Mouse (Mus musculus) heart, postnatal 36 days (tissue): ENCODE results near the gene Kdm2a. TPM values are rescaled to one million over a fixed set of nuclear protein-coding genes. Genes with fewer than 3 reads are reported as not detected.
"Not testable (repeated sequence)": the region's sequence is repeated elsewhere in the genome, so short reads cannot be mapped to it uniquely, and the experiment has no call there.

Experiments
- DNase-seq, 2 experiments: peaks; one replicate each; pipeline ENCODE4 v3.0.0; 2021 to 2022
- intact Hi-C: fragments of 180-260 bp; cut with DNase I; formaldehyde crosslinking; loops from one replicate; pipeline ENCODE4 v1.15.1; 2025
- total RNA-seq, 2 experiments: library from RNA; stranded (reverse); gene quantifications; 2 replicates each; pipeline ENCODE4 v1.2.3; 2021

Kdm2a gene
- total RNA-seq, 2 experiments from 2014 or later = 39.4 to 41.1 TPM

DNA sequence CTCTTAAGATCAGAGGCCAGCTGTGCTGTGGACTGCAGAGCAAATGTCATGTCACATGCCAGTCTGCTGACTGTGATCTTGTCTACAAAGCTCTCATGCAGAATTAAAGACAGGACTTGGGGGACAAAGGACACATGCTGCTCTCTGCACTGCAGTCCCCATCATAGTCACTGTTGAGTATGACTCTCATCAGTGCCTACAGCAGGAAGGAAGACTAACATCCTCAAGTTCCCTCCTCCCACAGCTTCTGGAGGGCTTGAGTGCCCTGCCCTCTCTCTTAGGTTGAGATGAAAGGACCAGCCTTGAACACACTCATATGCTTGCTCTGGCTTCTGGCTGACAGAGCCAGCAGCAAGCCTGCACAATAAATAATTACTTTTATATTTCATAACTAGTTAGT is 19.6 kb upstream of the Kdm2a start:
- intact Hi-C loops = loop anchor here (1.0 to 5.0 kb wide), 2 partner anchors 79 to 160 kb away; no protein-coding TSS in a partner anchor
- DNase-seq = no peak

GRCm38 (mm10) chr19:4417183-4417582 is 19.1 kb upstream of the Kdm2a start:
- intact Hi-C loops = loop anchor here (1.0 to 5.0 kb wide), 2 partner anchors 79 to 160 kb away; no protein-coding TSS in a partner anchor
- peak; percentile 72 to 76 for DNase-seq

DNA sequence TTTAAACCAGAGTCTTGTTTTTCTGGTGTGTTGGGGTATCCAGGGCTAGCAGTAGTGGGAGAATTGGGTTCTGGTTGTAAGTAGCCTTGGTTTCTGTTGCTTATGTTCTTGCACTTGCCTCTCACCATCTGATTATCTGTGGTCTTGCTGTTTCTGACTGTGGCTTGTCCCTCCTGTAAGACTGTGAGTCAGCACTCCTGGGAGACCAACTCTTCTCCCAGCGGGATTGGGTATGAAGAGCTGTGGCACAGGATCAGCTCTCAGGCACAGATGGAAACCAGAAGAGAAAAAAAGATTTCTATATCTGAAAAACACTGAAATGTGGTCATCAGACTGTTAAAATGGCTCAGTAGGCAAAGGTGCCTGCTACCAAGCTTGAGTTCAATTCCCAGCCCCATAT is 16.5 kb upstream of the Kdm2a start:
- no peak for DNase-seq
- intact Hi-C loops = loop anchor here (1.0 to 5.0 kb wide), 2 partner anchors 46 to 157 kb away; no protein-coding TSS in a partner anchor

DNA sequence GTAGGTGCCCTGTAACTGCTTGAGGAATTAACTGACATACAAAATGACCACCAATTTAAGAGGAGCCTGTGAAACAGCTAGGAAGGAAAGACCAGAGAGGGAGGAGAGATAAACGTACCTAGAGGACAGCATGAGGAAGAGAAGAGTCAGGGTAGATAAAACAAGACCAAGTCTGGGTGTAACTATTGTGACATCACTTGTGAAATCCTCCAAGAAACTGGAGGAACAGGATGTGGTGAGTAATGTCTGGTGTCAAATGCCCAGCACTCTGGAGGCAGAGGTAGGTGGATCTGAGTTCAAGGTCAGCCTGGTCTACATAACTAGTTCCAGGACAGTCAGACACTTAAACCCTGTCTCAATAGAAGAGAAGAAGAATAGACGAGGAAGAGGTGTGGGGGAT is 11.0 kb upstream of the Kdm2a start:
- no peak for DNase-seq
- intact Hi-C loops = no loop called here

DNA sequence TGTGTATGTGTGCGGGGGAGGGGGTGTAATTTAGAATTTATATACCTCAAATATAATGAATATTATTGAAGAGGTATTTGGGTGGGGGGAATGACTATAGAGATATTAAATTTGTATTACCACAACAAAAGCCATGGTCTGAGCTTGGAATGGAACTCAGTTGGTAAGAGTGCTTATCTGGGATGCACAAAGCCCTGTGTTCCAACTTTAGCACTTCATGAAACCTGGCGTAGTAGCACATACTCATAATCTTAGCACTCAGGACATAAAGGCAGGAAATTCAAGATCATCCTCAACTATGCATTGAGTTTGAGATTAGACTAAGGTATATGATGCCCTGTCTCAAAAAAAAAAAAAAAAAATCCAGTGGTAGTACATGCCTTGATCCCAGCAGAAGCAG is 6.8 kb upstream of the Kdm2a start:
- intact Hi-C loops = no loop called here
- DNase-seq = no peak

DNA sequence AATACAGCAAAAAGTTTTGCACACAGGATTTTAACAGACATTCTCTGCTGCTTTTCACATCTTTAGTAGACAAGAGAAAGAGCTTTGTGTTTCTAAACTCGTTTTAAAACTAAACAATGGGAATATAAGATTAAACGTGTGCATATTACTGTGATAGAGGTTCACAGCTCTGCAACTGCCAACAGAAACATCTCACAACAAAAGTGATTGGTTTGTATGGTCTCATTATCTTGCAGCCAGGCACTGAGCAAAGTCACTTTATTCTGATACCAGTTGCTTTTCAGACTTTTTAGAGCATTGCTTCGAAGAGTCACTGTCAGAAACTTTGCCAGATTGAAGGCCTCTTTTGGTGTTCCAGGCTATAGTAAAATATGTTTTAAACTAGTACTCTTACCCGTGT is 874 bp upstream of the Kdm2a start:
- intact Hi-C loops = no loop called here
- DNase-seq = no peak

GRCm38 (mm10) chr19:4398630-4398948 is 504 bp upstream of the Kdm2a start:
- intact Hi-C loops = no loop called here
- no peak for DNase-seq

GRCm38 (mm10) chr19:4396998-4397797 is 887 bp downstream of the Kdm2a start:
- DNase-seq = peak; percentile 90 to 93
- intact Hi-C loops = loop anchor here (2.0 kb wide), 1 partner anchor 62 kb away; no protein-coding TSS in a partner anchor

DNA sequence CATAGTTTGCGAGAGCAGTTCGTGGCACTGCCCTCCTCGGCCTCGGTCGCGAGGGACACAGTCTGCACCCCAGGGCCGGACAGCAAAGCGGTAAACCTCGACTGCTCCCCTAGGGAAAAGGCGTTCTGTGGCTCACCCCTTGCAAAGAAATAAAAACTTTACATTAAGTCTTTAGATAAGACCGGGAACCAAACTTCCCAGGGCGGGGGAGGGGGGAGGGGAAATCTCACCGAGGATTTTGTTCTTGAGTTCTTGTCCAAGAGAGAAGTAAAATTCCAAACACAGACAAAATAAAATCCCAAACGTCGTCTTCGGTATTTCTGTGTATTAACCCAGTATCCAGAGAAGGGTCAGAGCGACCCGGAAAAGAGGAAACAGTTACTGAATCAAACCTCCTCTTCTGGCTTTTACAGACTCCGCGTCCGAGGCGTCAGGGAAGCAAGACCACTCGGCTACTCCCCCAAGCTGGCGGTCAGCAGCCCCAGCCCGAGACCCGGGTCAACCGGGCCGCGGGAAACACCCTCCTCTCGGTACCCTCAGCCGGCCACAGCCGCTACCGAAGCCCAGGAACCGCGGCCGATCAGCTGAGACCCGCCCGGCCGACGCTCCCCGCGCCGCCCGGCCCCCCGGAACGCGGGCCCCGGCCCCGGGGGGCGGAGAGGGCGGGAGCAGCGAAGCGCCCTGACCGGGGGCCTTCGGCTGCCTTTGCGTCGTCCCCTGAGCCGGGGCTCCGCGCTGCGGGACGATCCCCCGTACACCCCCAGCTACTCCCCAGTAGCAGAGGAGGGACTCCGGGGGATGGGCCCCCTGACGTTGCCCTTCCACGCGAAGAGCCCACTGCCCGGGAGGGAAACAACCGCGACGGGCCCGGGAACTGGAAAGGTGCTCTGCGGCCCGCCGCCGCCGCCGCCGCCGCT is 1.7 kb downstream of the Kdm2a start:
- intact Hi-C loops = loop anchor here (2.0 kb wide), 1 partner anchor 62 kb away; no protein-coding TSS in a partner anchor
- DNase-seq = peak; percentile 37 to 45

- intact Hi-C loops = no loop called here
- no peak for DNase-seq
These were observed 10.8 kb downstream of the Kdm2a start for GRCm38 (mm10) chr19:4387276-4387675.

GRCm38 (mm10) chr19:4385026-4385425 is 13.1 kb downstream of the Kdm2a start:
- intact Hi-C loops = no loop called here
- DNase-seq = no peak

DNA sequence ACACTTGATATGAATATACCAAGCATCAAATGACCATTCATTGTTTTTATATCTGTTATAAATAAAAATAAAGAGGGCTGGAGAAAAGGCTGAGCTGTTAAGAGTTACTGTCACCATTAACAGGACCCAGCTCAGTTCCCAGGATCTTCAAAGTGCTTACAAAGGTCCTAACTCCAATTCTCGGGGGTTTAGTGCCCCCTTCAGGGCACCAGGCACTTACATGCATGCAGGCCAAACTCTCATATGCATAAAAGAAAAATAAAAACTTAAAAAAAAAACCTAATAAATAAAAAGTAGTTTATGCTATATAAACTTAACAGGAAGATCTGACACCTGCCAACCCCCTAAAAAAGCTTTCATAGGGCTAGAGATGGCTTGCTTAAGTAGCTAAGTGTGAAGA is 13.8 kb downstream of the Kdm2a start:
- intact Hi-C loops = no loop called here
- no peak for DNase-seq

DNA sequence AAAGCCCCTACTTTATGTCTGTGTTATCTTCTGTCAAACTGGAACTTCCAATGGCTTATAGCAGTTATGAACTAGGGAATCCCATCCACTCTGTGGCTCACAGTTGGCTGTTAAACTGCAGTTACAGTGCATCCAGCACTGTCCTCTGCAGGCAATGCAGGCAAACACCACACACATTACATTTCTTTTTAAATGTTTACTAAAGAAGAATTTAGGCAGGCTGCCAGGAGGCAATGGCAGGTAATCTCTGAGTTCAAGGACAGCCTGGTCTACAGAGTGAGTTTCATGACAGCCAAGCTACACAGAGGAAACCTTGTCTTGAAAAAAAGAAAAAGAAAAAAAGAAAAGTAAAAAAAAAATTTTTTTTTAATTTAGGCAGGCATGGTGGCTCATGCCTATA is 14.8 kb downstream of the Kdm2a start:
- intact Hi-C loops = no loop called here
- DNase-seq = no peak

DNA sequence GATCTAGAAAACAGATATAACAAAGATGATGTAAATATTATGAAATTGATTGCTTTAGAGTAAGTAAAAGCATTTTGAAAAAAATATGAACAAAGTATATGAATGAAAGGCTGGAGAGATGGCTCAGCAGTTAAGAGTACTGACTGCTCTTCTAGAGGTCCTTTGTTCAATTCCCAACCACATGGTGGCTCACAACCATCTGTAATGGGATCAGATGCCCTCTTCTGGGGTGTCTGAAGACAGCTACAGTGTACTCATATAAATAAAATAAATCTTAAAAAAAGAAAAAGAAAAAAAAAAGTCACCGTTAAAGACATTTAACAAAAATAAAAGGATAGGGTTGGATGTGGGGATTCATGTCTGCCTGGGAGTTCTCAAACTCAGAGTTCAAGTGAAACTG is 15.8 kb downstream of the Kdm2a start:
- intact Hi-C loops, DNase-seq: not testable (repeated sequence)

DNA sequence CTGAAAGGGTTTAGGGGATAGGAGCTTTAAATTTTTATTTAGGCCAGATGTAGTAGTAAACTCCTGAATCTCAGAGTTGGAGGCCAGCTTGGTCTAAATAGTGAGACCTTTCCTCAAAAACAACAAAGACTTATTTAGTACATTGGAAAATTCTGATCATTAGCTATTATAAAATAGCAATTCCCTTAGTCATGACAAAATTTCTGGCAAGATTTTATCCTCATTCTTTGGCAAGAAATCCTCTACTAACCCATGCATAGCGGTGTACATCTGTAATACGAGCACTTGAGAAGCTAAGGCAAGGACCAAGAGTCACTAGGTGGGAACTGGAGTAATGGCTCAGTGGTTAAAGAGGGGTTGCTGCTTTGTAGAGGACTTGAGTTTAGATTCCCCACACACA is 27.4 kb downstream of the Kdm2a start:
- intact Hi-C loops = no loop called here
- no peak for DNase-seq

DNA sequence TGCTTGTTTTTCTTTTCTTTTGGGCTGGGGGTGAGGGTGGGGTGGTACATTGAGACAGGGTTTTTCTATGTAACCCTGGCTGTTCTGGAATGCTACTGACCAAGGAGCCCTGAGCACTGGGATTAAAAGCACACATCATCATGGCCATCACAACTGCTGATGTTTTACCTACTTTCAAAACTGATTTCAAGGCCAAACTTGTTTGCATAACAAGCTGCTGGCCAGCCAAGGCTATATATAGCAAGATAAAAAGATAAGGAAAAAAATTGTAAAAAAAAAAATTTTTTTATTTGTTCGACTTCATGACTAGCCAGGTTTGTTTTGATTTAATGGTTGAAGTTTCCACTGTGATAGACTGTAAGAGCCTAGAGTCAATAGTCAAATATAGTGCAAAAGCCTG is 27.8 kb downstream of the Kdm2a start:
- intact Hi-C loops = no loop called here
- DNase-seq = no peak

GRCm38 (mm10) chr19:4349455-4349854 is 48.6 kb downstream of the Kdm2a start:
- no peak for DNase-seq
- intact Hi-C loops = no loop called here

- no peak for DNase-seq
- intact Hi-C loops = no loop called here
These were observed 51.6 kb downstream of the Kdm2a start for GRCm38 (mm10) chr19:4346479-4346878.

GRCm38 (mm10) chr19:4338162-4338561 is 59.9 kb downstream of the Kdm2a start:
- intact Hi-C loops = loop anchor here (1.0 to 2.0 kb wide), 2 partner anchors 79 to 103 kb away; no protein-coding TSS in a partner anchor
- DNase-seq = peak; percentile 52 to 55

DNA sequence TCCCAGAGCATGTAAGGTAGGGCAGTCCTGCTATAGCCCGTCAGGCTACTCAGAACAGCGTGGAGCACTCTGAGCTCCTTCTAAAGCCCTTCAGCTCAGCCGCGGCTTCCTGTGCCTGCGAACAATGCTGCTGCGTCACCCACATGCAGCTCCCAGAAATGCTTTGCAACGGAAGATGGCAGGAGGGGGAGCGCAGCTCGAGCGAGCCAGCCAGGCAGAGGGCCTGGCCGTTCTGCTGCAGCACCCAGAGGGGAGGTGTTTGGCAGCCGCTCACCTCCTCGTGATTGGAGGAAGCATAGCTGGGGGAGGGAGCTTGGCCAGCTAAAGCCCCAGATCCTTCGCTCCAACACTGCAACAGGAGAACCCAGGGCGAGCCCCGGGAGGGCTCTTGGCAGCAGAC is 64.3 kb downstream of the Kdm2a start:
- intact Hi-C loops = loop anchor here (2.0 kb wide), 1 partner anchor 63 kb away; no protein-coding TSS in a partner anchor
- DNase-seq = peak; percentile 95

- intact Hi-C loops = no loop called here
These were observed 64.8 kb downstream of the Kdm2a start for GRCm38 (mm10) chr19:4333100-4333775.

More at GRCm38 (mm10) chr19:4333100-4333775, 64.8 kb downstream of the Kdm2a start:
- DNase-seq = peak; percentile 41 to 61
